Mouse (Mus musculus) layer of hippocampus, postnatal 10 days (tissue): ENCODE results near the gene Bcdin3d. TPM values are rescaled to one million over a fixed set of nuclear protein-coding genes. Genes with fewer than 3 reads are reported as not detected.

ENCODE experiments used
- DNase-seq, 2 experiments: peaks; one replicate each; pipeline ENCODE4 v3.0.0; 2021; ENCODE audit warnings: low spot score in 2 of 2
- total RNA-seq, 2 experiments: library from RNA; stranded (reverse); gene quantifications; 2 replicates each; pipeline ENCODE4 v1.2.3; 2021

Gene Bcdin3d
- total RNA-seq, 2 experiments from 2014 or later, result 5.1 to 5.5 TPM

GRCm38 (mm10) chr15:99442358-99442757 lies 32.2 kb downstream of the Bcdin3d start:
- DNase-seq, result no peak

DNA sequence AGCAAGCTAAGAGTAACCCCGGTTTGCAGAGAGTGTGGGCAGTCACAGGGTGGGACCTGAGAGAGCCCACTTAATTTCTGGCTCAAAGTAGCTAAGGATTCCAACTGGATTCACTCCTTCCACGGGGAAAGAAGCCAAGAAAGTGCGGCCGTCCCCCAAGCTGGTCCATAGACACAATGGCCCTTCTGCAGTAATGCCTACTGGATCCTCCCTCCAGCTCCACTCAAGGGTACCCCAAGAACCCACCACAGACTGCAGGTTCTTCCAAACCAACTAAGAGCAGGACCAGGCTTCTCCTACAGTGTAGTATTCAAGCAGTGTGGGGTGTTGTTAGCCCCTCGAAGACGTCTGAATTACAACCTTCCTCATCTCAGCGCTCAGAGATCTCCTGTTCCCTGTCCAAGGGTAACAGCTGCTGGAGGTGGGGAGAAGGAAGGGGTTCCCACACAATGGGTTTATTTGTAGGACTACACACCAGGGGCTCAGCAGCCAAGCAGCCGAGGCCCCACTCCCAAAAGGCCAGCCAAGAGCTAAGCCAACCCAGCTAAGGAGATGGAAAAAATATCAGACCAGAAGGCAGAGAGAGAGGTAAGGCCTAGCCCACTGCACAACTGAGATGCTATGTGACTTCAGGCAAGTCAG lies 33.6 kb downstream of the Bcdin3d start:
- no peak for DNase-seq

- peak; percentile 46 to 59 for DNase-seq
Observed at GRCm38 (mm10) chr15:99440112-99440815, 34.3 kb downstream of the Bcdin3d start.

DNA sequence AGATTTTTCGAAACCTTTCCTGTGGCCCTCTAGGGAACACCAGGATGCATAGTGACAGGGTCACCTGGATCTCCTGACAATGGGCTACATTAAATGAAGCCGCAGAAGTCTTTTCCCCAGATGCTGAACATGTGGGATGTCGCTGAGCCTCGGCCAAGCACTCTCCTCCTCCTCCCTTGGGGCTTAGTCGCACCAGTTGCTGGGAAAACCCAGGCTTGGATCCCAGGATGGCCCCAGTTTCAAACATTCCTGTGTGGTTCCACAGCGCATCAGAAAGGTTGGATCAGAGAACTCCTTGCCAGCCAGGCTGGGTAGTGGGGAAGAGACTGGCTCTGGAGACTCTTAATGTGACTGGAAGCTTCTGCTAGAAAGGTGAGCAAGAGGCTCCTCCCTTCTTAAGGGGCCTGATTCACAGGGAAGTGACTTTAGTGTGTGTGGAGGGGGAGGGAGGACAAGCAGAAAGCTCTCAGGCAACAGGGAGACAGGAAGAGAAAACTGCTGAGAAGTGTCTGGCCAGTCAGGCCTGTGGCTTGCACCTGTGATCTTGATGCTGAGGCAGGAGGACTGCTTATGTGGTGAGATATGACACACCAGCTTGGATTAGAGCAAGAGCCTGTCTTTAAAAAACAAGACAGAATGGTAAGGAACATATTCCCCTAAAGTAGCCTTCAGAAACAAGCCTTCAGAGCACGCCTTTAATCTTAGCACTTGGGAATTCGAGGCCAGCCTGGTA lies 35.4 kb downstream of the Bcdin3d start:
- no peak for DNase-seq

GRCm38 (mm10) chr15:99433913-99434312 lies 40.6 kb downstream of the Bcdin3d start:
- no peak for DNase-seq

GRCm38 (mm10) chr15:99433081-99433718 lies 41.3 kb downstream of the Bcdin3d start:
- DNase-seq, result no peak

- no peak for DNase-seq
Observed at GRCm38 (mm10) chr15:99431967-99432366, 42.6 kb downstream of the Bcdin3d start.

DNA sequence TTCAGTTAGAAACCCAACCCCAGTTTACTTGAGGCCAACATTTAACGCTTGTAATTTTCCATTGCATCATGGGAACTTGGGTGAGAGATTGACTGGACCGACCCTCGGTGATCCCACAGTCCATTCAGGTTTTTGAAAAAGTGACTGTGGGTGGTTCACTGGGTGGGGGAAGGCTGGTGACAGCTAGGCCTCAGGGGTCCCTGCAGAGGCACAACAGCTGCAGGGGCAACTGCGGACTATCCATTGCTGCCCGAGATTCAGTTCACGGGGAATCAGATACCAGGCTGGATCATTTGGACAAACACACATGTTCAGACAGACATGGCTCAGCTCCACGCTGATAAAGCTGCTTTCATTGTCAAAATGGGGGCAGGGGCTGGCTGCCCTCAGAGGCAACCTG lies 43.0 kb downstream of the Bcdin3d start:
- no peak for DNase-seq

- no peak for DNase-seq
Observed at GRCm38 (mm10) chr15:99431063-99431462, 43.5 kb downstream of the Bcdin3d start.

DNA sequence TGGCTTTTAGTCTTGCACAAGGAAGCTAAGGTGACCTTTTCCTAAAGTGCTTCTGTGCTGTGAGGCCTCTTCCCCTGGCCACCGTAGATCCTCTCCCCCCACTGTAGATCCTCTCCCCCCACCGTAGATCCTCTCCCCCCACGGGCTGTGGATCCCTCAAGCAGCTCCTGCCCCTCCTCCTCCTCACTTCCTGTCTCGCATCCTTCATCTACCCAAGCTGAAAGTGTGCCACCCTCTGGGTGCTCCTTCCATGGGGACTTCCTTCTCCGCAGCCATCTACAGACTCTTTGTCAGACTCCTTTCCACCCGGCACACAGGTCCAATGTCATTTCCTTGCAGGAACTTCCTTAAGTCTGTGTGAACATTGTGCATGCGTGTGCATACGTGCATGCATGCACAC lies 44.1 kb downstream of the Bcdin3d start:
- DNase-seq, result no peak

GRCm38 (mm10) chr15:99423884-99424283 lies 50.6 kb downstream of the Bcdin3d start:
- DNase-seq, result no peak

DNA sequence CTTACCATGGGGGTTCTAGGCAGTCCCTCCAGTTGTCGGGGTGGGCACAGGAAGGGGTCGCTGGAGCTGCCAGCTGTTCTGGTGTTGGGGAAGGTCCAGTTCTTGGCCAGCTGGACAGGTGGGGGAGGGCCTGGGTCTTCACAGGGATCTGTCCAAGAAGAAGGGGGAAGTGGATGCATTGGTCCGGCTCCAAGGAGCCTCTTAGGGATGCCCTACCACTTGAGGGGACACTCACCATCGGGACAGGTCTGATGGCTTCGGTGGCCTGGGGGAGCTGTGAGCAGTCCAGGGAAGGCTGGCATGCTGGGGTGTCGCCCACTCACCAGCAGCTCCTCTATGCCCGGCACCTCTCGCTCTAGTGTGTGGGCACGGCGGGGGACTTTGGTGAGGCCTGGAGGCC lies 51.4 kb downstream of the Bcdin3d start:
- DNase-seq, result no peak

- DNase-seq, result no peak
Observed at GRCm38 (mm10) chr15:99422551-99422950, 52.0 kb downstream of the Bcdin3d start.

DNA sequence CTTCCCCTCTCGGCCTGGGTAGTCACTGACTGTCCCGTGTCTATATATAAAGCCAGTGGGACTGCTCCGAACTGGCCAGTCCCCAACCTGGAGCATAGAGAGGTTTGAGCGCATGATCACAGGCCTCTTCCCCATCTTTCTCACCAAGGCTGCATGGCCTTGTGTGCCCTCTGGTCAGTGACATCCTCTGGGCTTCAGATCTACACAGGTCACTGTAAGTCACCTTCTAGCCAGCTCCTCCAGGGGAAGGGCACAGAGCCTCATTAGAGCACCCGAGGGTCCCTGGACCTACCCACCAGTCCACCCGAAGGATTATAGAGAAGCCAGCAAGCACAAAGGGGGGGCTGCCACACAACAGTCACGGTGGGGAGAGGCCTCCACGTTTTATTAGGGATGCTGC lies 52.9 kb downstream of the Bcdin3d start:
- no peak for DNase-seq

GRCm38 (mm10) chr15:99421152-99421551 lies 53.4 kb downstream of the Bcdin3d start:
- no peak for DNase-seq

DNA sequence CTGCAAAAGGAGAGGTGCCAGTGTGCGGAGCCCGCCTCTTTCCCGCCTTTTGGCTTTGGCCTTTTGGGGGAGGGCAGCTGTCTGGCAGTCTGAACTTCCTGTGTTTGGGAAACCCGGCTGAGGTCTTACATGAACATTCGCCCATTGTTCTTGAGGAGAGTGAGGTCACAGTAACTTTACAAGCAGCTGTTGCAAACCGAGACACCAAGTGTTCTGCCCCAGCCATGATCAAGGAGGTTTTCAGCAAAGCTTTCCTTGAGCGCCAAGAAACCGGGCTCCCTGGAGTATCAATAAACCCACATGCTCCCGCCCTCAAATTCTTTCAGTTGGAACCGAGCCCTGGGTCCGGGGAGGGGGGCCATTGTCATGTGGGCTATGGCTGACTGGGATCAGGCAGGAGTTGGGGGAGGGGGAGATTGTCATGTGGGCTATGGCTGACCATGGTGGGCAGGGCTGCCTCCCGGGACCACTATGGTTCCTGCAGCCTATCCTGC lies 54.0 kb downstream of the Bcdin3d start:
- peak; percentile 59 to 65 for DNase-seq

DNA sequence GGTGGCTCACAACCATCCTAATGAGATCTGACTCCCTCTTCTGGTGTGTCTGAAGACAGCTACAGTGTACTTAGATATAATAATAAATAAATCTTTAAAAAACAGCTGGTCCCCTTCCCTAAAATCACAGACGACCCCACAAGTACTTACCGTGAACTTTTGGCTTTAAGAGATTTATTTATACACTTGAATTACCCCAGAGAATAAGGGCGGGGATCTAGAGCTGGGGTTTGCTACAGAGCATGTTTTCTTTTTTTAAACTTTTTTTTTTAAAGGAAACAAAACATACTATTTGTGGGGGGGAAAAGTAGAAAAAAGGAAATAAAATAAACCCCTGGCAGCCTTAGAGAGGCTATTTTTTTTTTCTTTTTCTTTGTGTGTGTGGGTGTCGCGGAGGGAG lies 54.4 kb downstream of the Bcdin3d start:
- DNase-seq, result no peak
